Mouse (Mus musculus) heart, embryonic 14.5 days (tissue): ENCODE measurements around the gene Gm13276. TPM values are rescaled to one million over a fixed set of nuclear protein-coding genes. Genes with fewer than 3 reads are reported as not detected.

ENCODE experiments used
- polyA plus RNA-seq: library from polyadenylated mRNA; unstranded; fragments of >200 nt; fragmentation: Nextera tagmentation; extraction: Ambion mirVana; gene quantifications from 2 replicates; pipeline ENCODE4 v1.2.1, GENCODE M21; 2014

Gene Gm13276
- polyA plus RNA-seq, 1 experiment from 2014 or later = not detected

Other genes with a start within 250 kb of the Gm13276 start
- not detected in 2 replicates for gene Ifna15, start 227.5 kb upstream of the Gm13276 start, polyA plus RNA-seq
- gene Ifna14, start 213.9 kb upstream of the Gm13276 start, polyA plus RNA-seq = not detected in 2 replicates
- gene Ifna9, start 193.3 kb upstream of the Gm13276 start, polyA plus RNA-seq = not detected in 2 replicates
- not detected in 2 replicates for gene Ifna12, start 182.3 kb upstream of the Gm13276 start, polyA plus RNA-seq
- not detected in 2 replicates for gene C87499, start 151.3 kb upstream of the Gm13276 start, polyA plus RNA-seq
- not detected in 2 replicates for gene Ifna13, start 141.2 kb upstream of the Gm13276 start, polyA plus RNA-seq
- not detected in 2 replicates for gene Ifna16, start 108.8 kb upstream of the Gm13276 start, polyA plus RNA-seq
- gene Ifna2, start 101.8 kb upstream of the Gm13276 start, polyA plus RNA-seq = not detected in 2 replicates
- gene Ifnab, start 94.3 kb upstream of the Gm13276 start, polyA plus RNA-seq = not detected in 2 replicates
- 1.6 and 1.7 TPM in 2 replicates for gene Gm26566, start 63.9 kb upstream of the Gm13276 start, polyA plus RNA-seq
- 105 and 108 TPM in 2 replicates for gene Klhl9, start 63.2 kb upstream of the Gm13276 start, polyA plus RNA-seq
- not detected in 2 replicates for gene Gm13271, start 30.8 kb upstream of the Gm13276 start, polyA plus RNA-seq
- gene Gm13283, start 25.6 kb upstream of the Gm13276 start, polyA plus RNA-seq = 0.49 TPM in 1 of 2 replicates, not detected in the other
- gene Gm13290, start 11.9 kb upstream of the Gm13276 start, polyA plus RNA-seq = not detected in 2 replicates
- not detected in 2 replicates for gene Gm13289, start 8.8 kb upstream of the Gm13276 start, polyA plus RNA-seq
- not detected in 2 replicates for gene Gm13272, start 5.9 kb upstream of the Gm13276 start, polyA plus RNA-seq
- not detected in 2 replicates for gene Ifnz, start 3.6 kb upstream of the Gm13276 start, polyA plus RNA-seq
- not detected in 2 replicates for gene Gm13277, start 2.9 kb downstream of the Gm13276 start, polyA plus RNA-seq
- not detected in 2 replicates for gene Gm13278, start 5.8 kb downstream of the Gm13276 start, polyA plus RNA-seq
- not detected in 2 replicates for gene Gm13275, start 8.8 kb downstream of the Gm13276 start, polyA plus RNA-seq
- not detected in 2 replicates for gene Gm13279, start 11.7 kb downstream of the Gm13276 start, polyA plus RNA-seq
- 0.66 and 0.80 TPM in 2 replicates for gene Gm13285, start 14.0 kb downstream of the Gm13276 start, polyA plus RNA-seq
- not detected in 2 replicates for gene Gm13287, start 17.5 kb downstream of the Gm13276 start, polyA plus RNA-seq
- gene Gm13288, start 19.8 kb downstream of the Gm13276 start, polyA plus RNA-seq = 0.07 TPM in 1 of 2 replicates, not detected in the other
- gene Ifna7, start 30.5 kb downstream of the Gm13276 start, polyA plus RNA-seq = not detected in 2 replicates
- gene Ifna11, start 34.2 kb downstream of the Gm13276 start, polyA plus RNA-seq = not detected in 2 replicates
- not detected in 2 replicates for gene Ifna6, start 41.7 kb downstream of the Gm13276 start, polyA plus RNA-seq
- not detected in 2 replicates for gene Ifna5, start 49.8 kb downstream of the Gm13276 start, polyA plus RNA-seq
- gene Ifna4, start 56.2 kb downstream of the Gm13276 start, polyA plus RNA-seq = not detected in 2 replicates
- gene Ifna1, start 64.4 kb downstream of the Gm13276 start, polyA plus RNA-seq = not detected in 2 replicates
- not detected in 2 replicates for gene Ifne, start 94.5 kb downstream of the Gm13276 start, polyA plus RNA-seq